21 mouse cellular contexts compared by ENCODE assay signal in the genomic region with DNA sequence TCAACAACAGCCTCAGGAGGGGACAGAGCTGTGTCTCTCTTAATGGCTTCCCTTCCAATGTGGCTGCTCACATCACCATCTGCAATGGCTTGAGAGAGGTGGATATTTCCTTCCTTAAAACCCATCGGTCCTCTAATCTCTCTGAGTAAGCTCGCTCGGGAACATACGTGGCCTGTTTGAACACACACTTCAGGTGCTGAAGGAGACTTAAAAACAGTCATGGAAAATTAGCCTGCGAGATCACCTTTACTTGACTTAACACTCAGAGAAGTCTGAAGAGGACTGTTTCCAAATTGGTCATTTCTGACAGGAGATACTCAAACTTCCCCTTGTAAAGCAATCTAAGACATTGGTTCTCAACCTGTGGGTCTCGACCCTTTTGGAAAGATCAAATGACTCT.
DNase-seq lines count a peak whose midpoint lies in the region; ATAC-seq and TF ChIP-seq lines count a peak whose summit lies in the region.
"Had no signal": no experiment of that assay in that cellular context is flagged by ENCODE, and none has a peak within 500 bp of the region (broad histone marks: within the 10 kb centered on the region; RNA-seq: fewer than 3 reads in every experiment).

No protein-coding gene starts in this region.

- 54% methylated on average over 6 of the region's 6 CpGs for WGBS in lung, postnatal 0 days
- 75% methylated on average over 6 of the region's 6 CpGs for whole genome bisulfite sequencing in lung, adult 2 months

- no peaks in the 10 kb centered on the region for H3K27me3 ChIP-seq in lung, postnatal 0 days (replicated peaks; ENCODE audit: insufficient read depth, low read length)
- H3K27me3 ChIP-seq: forebrain, embryonic 13.5 days; forebrain, embryonic 15.5 days; Patski had no signal

- H3K9ac ChIP-seq in lung, postnatal 0 days (replicated peaks; ENCODE audit: low read depth): no peak overlapping the region
- H3K9ac ChIP-seq: embryonic facial prominence, embryonic 12.5 days; forebrain, embryonic 13.5 days; forebrain, embryonic 15.5 days; forebrain, postnatal 0 days had no signal

- peaks cover 10% of the 10 kb centered on the region for H3K4me1 ChIP-seq in lung, postnatal 0 days (ENCODE audit: insufficient read depth, low read depth, low read length)
- 0 out of 2 replicates have a peak, but pooled peaks cover 2% of the 10 kb centered on the region for H3K4me1 ChIP-seq in lung, adult 2 months (ENCODE audit: control insufficient read depth, insufficient read depth, low read length)
- H3K4me1 ChIP-seq: embryonic facial prominence, embryonic 12.5 days; forebrain, embryonic 13.5 days; forebrain, embryonic 15.5 days had no signal

- H3K27ac ChIP-seq in lung, postnatal 0 days (ENCODE audit: low read length): peak overlapping the region; percentile 51; the same call in 1 of the 2 replicates
- H3K27ac ChIP-seq: embryonic facial prominence, embryonic 10.5 days; embryonic facial prominence, embryonic 12.5 days; forebrain, embryonic 13.5 days; forebrain, embryonic 15.5 days had no signal

- TF ChIP-seq CTCF in lung, postnatal 0 days (IDR thresholded peaks at IDR 0.05): no peak
- TF ChIP-seq CTCF in lung, adult 2 months (IDR thresholded peaks at IDR 0.05; ENCODE audit: insufficient read depth, low read length): no peak

- DNase-seq in lung, postnatal 0 days (ENCODE audit: low spot score): peak; percentile 89
- no peak for DNase-seq in lung, postnatal 4 days
- DNase-seq in lung, postnatal 36 days: peak; percentile 70
- DNase-seq in lung, adult 2 months: no peak
- DNase-seq in heart, adult 11 months: no peak
- DNase-seq: adrenal gland, adult 8-10 months; adrenal gland, postnatal 14 days; adrenal gland, postnatal 36 days; cerebellum, adult 11-12 months; cerebellum, adult 2 months; cerebellum, adult 9-10 months; cerebellum, postnatal 10 days; cerebellum, postnatal 25 days; forebrain, postnatal 0 days had no signal

- H3K9me3 ChIP-seq in lung, postnatal 0 days (ENCODE audit: low read length): no peaks in the 10 kb centered on the region
- H3K9me3 ChIP-seq: embryonic facial prominence, embryonic 10.5 days; embryonic facial prominence, embryonic 12.5 days; forebrain, embryonic 13.5 days; forebrain, embryonic 15.5 days; G1E had no signal

- H3K4me2 ChIP-seq in lung, postnatal 0 days (replicated peaks; ENCODE audit: low read depth, low read length): no peak overlapping the region
- H3K4me2 ChIP-seq: embryonic facial prominence, embryonic 12.5 days; forebrain, embryonic 13.5 days; forebrain, embryonic 15.5 days had no signal

- H3K4me3 ChIP-seq in lung, postnatal 0 days (ENCODE audit: low read depth, low read length): no peak overlapping the region
- H3K4me3 ChIP-seq in lung, adult 2 months (replicated peaks; ENCODE audit: extremely low read depth, low read depth, low read length): no peak overlapping the region
- H3K4me3 ChIP-seq: embryonic facial prominence, embryonic 10.5 days; embryonic facial prominence, embryonic 12.5 days; forebrain, embryonic 13.5 days; forebrain, embryonic 15.5 days had no signal

- peak; percentile 66 for ATAC-seq in lung, postnatal 0 days
- ATAC-seq: activated CD4-positive, CD25-positive, alpha-beta regulatory T cell, adult 4 months; forebrain, embryonic 13.5 days; forebrain, embryonic 15.5 days; forebrain, postnatal 0 days; Patski had no signal

- TF ChIP-seq POLR2A in lung, adult 2 months (IDR thresholded peaks at IDR 0.05; ENCODE audit: borderline replicate concordance, extremely low read depth, low read depth, low read length): no peak

- TF ChIP-seq EP300 in lung, postnatal 0 days (IDR thresholded peaks at IDR 0.05): peak; percentile 97

- H3K36me3 ChIP-seq in lung, postnatal 0 days (ENCODE audit: insufficient read depth, low read length): no peaks in the 10 kb centered on the region
- H3K36me3 ChIP-seq: embryonic facial prominence, embryonic 10.5 days; embryonic facial prominence, embryonic 12.5 days; forebrain, embryonic 15.5 days; G1E had no signal

Comparison
In these comparisons a context has a peak if more than half of its experiments do, and no peak if none do; other contexts are left out.
1. DNase-seq: peak in lung, postnatal 0 days (single experiment) and lung, postnatal 36 days (single experiment); none in lung, postnatal 4 days (0 of 2), lung, adult 2 months (single experiment) and heart, adult 11 months (single experiment).